Mouse (Mus musculus): ENCODE results near the gene 3110082J24Rik. TPM values are rescaled to one million over a fixed set of nuclear protein-coding genes. Genes with fewer than 3 reads are reported as not detected.

3110082J24Rik gene
- total RNA-seq, 2 experiments from 2014 or later = 2.0 to 3.5 TPM

DNA sequence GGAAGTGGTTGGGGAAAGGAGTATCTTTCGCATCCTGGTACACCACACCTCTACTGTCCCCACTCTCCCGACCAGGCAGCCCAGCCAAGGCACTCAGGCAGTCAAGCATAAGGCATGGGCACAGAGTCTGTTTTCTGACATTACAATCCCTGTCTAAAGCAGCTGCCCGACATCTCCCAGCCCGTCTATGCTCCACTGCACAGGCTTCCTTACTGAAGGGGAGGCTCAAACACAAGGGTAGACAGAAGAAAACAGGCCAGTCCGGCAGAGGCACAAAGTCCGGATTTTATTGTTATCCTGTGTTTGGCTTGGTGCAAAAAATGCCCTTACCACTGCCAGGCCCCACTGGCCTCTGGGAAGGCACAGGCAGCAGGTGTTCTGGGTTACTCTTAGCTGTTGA, 13.3 kb upstream of the 3110082J24Rik start:
- DNase-seq (ENCODE audit: low spot score in 2 of 2) = no peak

DNA sequence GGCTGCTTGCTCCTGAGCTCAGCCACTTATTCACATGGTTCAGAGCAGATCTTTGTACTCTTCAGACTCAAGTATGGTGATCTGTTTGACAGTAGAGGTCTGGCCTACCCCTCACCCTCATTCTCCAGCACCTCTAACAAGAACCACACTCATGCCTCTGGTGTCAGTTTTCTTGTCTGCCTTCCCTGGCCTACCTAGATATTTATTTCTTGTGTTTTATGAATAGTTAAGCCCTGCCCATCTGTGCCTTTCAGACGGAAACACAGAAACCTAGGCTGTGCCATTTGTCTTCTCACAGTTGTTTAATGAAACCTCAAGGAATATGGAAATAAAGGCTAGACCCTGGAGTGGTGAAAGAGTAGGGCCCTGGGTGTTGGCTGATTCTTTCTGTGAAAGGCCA, 12.1 kb upstream of the 3110082J24Rik start:
- DNase-seq (ENCODE audit: low spot score in 2 of 2) = no peak

DNA sequence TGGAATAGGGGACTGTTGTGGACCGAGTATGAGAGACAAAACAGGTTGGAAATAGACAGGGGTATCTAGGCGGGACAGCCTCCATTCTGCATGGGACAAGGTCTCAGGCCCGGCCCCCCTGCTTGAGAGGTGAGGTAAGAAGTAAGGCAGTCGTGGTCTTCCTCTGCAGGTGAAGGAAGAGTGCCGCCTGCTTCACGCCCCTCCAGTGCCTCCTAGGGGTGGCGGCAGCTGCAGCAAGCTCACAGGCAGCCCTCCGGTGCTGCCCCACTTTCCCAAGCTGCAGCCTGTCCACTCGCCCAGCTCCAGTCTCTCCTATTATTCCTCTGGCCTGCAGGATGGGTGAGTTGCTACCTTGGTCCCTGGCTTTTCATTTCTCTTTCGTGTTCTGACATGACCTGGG, 9.8 kb upstream of the 3110082J24Rik start:
- DNase-seq (ENCODE audit: low spot score in 2 of 2) = no peak

DNA sequence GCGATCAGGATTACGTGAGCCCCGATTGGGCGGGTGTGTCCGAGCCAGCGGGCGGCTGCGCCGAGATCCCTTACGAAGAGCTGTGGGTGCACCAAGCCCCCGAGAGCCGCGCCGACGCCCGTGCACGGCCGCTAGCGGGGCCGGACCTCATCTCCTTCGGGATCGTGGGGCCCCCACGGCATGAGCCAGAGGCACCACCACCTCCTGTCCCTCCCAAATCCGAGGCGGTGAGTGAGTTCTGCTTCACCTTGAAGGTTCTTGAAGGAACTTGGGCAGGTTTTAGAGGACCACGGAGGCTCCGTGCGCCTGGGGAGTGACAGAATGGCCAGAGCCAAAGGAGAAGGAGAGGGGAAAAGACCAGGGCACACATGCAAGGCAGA, 8.9 kb upstream of the 3110082J24Rik start:
- no peak for DNase-seq (ENCODE audit: low spot score in 2 of 2)

DNA sequence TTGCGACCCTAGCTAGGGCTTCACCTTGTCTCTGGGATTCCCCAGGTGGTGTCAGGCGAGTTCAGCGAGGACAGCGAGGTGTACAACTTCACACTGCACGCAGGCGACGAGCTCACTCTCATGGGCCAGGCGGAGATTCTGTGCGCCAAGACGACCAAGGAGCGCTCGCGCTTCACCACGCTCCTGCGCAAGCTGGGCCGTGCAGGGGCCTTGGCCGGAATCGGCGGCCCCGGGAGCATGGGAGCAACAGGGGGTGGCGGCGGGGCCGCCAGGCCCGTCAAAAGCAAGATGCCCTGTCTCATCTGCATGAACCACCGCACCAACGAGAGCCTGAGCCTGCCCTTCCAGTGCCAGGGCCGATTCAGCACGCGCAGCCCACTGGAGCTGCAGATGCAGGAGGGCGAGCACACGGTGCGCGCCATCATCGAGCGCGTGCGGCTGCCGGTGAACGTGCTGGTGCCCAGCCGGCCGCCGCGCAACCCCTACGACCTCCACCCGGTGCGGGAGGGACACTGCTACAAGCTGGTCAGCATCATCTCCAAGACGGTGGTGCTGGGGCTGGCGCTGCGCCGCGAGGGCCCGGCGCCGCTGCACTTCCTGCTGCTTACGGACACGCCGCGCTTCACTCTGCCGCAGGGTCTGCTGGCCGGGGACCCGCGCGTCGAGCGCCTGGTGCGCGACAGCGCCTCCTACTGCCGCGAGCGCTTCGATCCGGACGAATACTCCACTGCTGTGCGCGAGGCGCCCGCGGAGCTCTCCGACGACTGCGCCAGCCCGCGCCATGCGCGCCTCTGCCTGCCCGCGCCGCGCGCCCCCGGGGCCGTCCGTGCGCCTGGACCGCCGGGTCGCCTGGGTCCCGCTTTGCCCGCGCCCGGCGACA, 8.2 kb upstream of the 3110082J24Rik start:
- DNase-seq (ENCODE audit: low spot score in 2 of 2) = peak; percentile 45 to 56

DNA sequence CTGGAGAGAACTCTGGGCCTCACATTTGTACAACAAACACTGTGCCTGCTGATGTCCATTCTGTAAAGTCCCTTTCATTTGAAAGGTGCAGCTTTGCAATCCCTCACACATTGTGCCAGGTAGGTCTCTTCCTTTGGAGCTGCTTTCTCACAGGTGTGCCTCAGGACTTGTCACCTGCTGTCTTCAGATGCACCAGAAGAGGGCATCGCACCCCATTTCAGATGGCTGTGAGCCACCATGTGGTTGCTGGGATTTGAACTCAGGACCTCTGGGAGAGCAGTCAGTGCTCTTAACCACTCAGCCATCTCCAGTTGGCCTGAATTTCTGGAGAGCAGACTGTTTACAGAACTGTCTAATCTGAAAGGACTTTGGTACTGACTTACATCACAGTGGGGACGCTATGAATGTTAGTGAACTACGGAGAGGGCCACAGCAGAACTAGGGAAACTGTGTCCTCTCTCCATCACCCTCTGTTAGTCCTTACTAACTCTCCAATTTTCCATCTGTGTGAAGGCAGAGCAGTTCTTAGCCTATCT, 6.7 kb upstream of the 3110082J24Rik start:
- no peak for DNase-seq (ENCODE audit: low spot score in 2 of 2)

DNA sequence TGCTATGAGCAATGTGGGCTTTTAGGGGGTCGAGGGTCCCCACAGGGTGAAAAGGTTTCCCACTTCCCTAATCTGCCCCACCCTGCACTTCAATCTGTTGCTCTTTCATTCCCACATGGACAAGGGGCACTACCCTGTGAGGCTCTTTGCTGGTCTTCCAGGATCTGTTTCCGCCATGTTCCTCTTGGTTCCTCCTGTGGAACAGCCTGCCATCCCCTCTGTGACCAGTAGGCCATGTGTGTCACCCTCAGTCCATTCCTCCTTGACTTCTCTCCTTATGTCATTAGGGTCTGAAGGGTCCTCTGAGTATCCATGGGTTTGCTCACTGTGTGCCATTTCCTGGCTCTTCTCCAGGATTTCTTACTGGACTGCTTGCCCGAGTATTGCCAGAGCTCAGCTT, 5.9 kb upstream of the 3110082J24Rik start:
- DNase-seq (ENCODE audit: low spot score in 2 of 2) = no peak

DNA sequence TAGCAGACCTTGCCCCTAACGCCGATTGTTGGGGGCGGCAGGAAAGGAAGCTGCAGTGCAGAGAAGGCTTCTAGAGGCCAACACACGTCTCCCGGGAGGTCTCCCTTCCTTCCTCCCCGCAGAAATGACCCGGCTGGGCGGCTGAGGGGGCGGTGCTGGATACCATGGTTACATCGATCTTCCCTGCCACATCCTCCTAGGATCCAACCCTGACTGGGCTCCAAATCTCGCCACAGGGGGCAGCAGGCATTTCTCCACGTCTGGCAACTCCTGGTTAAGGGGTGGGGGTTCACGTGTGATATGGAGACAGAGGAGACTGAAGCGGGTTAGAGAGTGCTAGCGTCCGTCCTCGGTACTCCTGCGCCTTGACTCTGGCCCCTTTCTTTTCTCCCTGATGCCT, 5.2 kb upstream of the 3110082J24Rik start:
- no peak for DNase-seq (ENCODE audit: low spot score in 2 of 2)

DNA sequence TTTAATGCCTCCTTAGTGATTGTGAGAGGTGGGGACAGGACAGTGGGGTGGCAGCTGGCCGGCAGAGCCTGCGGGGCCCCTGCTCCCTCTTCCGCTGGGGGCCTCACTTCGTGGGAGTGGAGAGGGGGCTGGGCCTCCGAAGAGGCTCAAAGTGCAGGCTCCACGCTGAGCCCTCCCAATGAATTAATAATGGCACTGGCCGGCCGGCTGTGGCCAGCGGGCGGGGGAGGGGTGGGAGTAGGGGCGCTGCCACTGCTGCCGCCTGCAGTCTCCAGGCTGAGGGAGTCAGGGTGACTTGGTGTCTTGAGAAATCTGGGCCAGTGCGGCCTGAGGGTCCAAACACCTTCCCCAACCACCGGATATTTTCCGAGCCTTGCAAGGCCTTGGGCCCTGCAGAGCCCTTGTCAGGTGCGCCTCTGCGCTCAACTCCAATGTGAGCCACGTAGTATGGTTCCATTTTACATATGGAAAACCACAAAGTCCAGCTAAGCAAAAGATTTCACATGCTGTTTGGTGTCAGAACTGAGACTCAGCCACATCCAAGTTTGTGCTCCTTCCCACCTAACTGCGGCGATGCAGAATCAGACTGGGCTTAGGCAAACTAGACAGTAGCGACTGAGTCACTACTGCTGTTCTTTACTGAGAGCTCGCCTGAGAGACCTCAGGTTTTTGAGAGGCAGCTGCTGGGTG, 4.6 kb upstream of the 3110082J24Rik start:
- DNase-seq (ENCODE audit: low spot score in 2 of 2) = no peak

DNA sequence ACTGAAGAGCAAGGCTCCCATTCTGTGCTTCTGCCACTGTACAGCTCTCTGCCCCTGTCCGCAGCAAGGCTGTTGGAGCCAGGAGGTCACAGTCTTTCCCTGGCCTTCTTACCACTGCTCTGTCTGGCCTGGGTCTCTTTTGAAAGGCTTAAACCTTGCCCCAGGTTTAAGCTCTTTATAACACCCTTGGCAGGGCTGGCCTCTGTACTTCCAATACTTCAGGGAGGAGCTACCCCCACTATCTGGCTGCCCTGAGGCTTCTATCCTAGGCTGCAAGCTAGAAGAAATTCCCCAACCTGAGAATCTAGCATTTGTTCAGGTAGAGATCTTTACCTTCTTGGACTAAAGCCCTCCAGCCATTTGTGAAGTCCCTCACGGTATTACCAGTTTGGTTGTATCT, 4.0 kb upstream of the 3110082J24Rik start:
- no peak for DNase-seq (ENCODE audit: low spot score in 2 of 2)

DNA sequence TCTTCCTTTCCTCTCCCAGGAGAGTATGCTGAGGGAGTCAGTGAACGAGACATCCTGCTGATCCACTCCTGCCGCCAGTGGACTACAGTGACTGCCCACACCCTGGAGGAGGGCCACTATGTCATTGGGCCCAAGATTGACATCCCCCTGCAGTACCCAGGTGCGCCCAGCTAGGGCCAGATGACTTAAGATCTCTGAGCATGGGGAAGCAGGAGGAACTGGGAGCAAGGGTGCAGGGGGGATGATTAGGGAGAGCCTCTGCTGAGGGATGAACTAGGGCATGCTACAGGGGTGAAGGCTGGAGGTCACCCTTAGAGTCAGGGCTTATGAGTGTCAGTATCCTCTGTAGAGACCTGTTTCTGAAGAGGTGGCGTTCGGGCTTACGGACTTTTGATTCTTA, 2.3 kb upstream of the 3110082J24Rik start:
- no peak for DNase-seq (ENCODE audit: low spot score in 2 of 2)

DNA sequence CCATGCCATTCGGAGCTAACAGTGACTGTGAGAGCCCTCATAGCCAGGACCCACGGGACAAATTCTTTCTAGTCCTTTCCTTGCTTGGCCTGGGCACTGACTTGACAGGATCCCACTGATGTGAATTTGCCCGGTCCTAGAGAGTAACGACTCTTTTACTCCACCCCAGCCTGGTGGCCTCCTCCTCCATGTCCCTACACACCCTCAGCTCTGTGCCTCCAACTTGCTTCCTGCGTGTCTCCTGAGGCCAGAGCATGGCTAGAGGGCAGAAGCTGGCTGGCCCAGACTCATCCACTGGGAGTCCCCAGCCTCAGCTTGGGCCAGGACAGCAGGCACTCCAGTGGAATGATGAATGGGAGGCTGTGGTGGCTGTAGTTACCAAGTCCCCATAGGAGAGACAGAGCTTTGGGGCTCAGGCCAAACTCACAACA, 1.7 kb upstream of the 3110082J24Rik start:
- no peak for DNase-seq (ENCODE audit: low spot score in 2 of 2)

DNA sequence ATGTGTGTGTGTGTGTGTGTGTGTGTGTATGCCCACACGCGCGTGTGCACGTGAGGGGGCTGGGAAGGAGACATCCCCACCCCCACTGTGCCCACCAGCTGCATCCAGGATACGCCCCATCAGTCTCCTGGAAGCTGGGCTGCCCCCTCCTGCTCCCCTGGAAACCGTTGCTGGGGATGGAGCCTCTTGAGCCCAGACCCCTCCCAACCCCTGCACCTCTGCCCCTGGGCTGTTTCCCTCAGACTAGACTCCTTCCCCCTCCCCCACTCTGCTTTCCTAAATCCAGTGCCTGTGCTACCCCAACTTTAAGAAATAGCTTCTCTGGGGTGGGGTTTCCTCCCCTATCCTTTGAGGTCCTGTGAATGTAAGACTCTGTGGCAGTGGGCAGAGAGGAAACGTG, 1.3 kb upstream of the 3110082J24Rik start:
- DNase-seq (ENCODE audit: low spot score in 2 of 2) = no peak

DNA sequence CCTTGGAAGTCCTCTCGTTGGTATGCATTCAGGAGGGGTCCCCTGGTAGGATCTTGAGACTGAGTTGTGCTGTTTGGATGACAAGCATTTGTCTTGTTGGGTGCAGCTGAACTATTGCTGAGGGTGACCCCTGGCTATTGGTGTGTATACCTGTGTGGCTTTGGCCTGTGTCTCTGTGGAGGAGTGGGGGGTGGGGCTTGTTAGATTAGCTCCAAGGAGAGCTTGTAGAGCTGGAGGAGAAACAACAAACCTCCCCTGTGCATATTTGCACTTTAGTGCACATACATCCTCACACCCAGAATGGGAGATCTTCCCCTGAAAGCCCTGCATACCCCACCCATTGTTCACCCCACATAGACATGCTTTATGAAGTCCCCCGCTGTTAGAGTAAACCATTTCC, 870 bp upstream of the 3110082J24Rik start:
- no peak for DNase-seq (ENCODE audit: low spot score in 2 of 2)

DNA sequence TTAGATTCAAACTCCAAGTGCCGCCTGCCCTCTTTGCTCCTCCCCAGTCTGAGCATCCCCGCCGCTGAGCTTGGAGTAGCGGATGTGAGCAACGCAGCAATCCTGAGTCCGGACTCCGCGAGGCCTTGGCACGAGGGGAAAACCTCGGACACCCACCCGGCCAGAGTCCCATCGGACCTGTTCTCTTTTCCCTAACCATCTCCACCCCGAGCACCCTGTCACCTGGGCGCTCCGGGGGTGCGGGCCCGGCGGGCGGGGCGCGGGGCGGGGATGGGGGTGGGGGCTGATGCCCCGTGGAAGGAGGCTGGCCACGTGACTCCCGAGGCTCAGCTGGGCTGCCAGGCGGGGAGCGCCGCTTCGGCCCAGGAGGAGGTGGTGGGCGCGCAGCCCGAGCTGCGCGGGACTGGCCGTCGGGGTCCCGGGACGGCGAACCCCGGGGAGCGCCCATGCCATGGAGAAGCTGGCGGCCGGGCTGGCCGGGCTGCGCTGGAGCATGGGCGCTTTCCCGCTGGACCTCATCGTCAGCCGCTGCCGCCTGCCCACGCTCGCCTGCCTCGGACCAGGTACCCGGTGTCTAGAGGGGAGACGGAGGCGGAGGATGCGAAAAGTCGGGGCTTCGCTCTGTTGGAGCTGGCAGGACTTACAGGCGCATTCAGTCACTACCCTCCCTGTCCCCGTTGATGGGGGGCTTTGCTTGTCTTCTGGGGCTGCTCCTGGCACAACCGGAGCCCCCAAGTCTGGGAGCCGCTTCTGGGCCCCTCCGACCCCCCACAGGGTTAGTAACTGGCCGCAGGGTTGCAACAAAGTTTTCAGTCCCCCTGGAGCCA, 832 bp downstream of the 3110082J24Rik start, which contains the start of gene Garem2:
Gene Garem2 (plus strand): TSS at position 321 of the 827 bp plus-strand sequence.
- DNase-seq (ENCODE audit: low spot score in 2 of 2) = no peak

DNA sequence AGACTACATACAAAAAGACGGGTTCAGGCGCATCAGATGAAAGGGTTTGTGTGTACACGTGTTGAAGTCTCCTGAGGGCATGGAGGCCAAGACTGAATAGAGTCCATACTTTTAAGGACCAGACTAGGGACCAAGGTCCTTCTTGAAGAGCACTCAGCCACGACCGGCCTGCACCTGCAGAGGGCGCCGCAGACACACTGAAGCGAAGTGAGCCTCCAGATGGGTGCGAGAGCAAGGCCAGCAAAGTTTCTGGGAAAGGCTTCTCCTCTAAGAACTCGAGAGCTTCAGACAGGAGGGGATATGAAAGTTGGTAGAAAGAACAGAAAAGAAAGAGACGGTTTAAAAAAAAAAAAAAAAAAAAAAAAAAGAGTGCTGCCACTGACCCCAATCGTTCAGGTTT, 1.5 kb downstream of the 3110082J24Rik start:
- DNase-seq (ENCODE audit: low spot score in 2 of 2) = peak; percentile 51 to 52

DNA sequence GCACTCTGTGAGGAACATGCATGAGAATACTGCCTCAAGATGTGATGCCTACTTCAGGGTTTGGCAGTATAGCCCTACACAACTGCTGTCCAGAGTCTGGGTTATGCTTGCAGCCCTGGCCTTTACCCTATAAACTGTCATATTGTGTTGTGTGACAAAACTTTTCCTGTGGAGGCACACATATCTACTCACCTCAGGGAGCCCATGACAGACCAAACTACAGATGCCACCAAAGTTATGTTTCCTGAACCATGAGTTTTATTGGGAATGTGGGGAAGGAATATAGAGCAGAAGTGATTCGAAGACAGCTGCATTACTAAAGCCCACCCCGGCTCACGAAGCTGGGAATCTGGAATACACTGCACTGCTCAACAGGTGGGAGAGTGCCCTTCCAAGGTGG, 2.5 kb downstream of the 3110082J24Rik start:
- no peak for DNase-seq (ENCODE audit: low spot score in 2 of 2)

DNA sequence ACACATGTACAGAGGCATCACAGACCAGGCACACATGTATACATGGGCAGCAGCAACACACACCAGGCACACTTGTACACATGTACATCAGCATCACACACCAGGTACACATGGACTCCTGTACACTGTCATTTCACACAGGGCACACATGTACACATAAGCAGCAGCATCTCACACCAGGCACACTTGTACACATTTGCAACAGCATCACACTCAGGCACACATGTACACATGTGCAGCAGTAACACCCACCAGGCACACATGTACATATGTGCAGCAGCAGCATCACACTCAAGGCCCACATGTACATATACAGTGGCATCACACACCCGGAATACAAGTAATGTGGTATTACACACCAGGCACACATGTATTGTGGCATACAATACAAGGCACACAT, 7.6 kb downstream of the 3110082J24Rik start:
- no peak for DNase-seq (ENCODE audit: low spot score in 2 of 2)

DNA sequence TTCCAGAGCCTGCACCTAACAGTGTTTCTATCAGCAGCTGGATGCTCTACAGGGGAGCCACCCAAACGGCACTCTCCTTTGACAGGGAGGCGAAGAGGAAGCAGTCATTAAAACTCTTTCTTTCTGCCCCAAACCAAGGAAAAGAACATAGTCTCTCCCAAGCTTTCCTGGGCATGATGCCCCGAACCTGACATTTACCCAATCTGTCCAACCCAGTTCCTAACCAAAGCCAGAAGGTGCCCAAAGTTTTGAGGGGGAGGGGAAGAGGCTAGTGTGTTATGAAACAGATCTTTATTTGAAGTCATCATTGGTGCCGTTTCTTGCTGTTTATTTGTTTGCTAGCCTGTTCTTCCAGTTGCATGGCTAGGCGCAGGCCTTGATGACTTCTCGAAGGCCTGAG, 10.2 kb downstream of the 3110082J24Rik start:
- no peak for DNase-seq (ENCODE audit: low spot score in 2 of 2)

DNA sequence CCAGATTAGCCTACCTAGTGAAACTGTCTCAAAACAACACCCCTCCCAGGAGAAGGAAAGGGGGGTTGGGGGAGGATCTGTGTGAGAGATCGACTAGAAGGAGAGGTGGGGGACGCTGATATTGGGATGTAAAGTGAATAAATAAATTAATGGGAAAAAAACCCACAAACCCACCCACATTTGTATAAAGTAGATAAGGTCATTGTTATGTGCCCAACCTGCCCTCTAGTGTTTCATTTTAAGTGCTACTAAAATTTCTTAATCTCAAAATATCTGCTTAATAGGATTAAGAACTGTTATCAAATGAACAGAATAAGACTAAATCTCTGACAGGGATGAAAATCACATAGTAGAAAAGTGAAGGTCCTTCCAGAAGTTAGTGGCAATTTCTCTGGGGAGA, 11.5 kb downstream of the 3110082J24Rik start:
- no peak for DNase-seq (ENCODE audit: low spot score in 2 of 2)

DNA sequence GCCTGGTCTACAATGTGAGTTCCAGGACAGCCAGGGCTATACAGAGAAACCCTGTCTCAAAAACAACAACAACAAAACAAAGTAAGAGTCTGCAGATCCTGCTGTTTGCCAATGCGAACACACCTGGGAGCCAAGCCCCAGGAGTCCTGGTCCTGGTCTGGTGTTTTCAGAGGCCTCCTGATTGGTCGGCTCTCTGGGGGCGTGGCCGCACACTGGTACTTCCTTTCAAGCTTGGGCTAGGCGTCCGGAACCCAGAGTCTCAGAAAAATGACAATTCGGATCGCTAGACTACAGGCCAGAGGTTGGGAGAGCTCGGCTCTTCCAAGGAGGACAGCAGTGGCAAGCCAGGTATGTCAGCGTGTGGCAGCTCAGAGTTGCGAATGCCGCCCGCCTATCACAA, 13.2 kb downstream of the 3110082J24Rik start:
- DNase-seq (ENCODE audit: low spot score in 2 of 2) = no peak
